Mouse (Mus musculus): Measurements from ENCODE around the gene Rbfox1. TPM values are rescaled to one million over a fixed set of nuclear protein-coding genes. Genes with fewer than 3 reads are reported as not detected.

Gene Rbfox1
- polyA plus RNA-seq (2014; fragmentation: Nextera tagmentation; extraction: Ambion mirVana), result 0.57 and 0.83 TPM in 2 replicates

- no peaks in the 10 kb centered on the region for H3K9me3 ChIP-seq (ENCODE audit: low read depth, low read length)
- peaks cover 26% of the 10 kb centered on the region for H3K27me3 ChIP-seq (ENCODE audit: insufficient read depth, low read length)
- H3K9ac ChIP-seq, result no peak within 1 kb of the TSS
- peak within 1 kb of the TSS; percentile 54 for H3K4me2 ChIP-seq
- DNase-seq (peak; percentile 4), ATAC-seq (ENCODE audit: insufficient read depth) (no peak)
- no peaks in the 10 kb centered on the region for H3K4me1 ChIP-seq (ENCODE audit: insufficient read depth)
- no peaks in the 10 kb centered on the region for H3K36me3 ChIP-seq (ENCODE audit: insufficient read depth)
- 2% methylated on average over 69 of the region's 69 CpGs for WGBS
- no peak within 1 kb of the TSS for H3K27ac ChIP-seq (ENCODE audit: low read depth)
- TF ChIP-seq CTCF (IDR thresholded peaks at IDR 0.05; ENCODE audit: low read depth), result no peak
- H3K4me3 ChIP-seq (ENCODE audit: low read depth, low read length), result peak within 1 kb of the TSS; percentile 22
These were observed at the start of gene Rbfox1 for GRCm38 (mm10) chr16:5884746-5885689. Rbfox1 (plus strand) TSS chr16:5885355.

GRCm38 (mm10) chr16:5836744-5837143, 48.4 kb upstream of the Rbfox1 start:
- 76% methylated on average over 2 of the region's 2 CpGs for WGBS
- TF ChIP-seq CTCF (IDR thresholded peaks at IDR 0.05; ENCODE audit: low read depth), result no peak
- H3K9ac ChIP-seq, result no peak overlapping the region

DNA sequence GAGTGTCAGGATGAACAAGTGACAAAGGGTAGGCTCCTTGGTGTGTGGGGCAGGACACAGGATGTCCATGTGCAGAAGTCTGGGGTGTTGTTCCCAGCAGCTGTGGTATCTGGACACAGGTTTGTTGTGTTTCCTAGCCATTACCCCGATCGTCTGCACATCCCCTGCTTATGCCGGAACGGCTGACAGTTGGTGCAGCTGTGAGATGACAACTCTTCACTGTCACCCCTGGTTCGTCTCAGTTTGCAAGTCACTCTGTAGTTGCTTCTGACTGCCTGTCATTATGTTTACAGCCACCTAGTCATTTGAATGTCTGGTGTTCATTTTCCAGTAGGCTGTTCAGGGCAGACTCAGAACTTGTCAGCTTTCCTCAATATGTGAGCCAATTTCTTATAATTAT, 44.0 kb upstream of the Rbfox1 start:
- no peak overlapping the region for H3K4me3 ChIP-seq (ENCODE audit: low read depth, low read length)
- no peaks in the 10 kb centered on the region for H3K36me3 ChIP-seq (ENCODE audit: insufficient read depth)
- H3K4me1 ChIP-seq (ENCODE audit: insufficient read depth), result 0 out of 2 replicates have a peak, but pooled peaks cover 4% of the 10 kb centered on the region
- H3K27ac ChIP-seq (ENCODE audit: low read depth), result no peak overlapping the region
- peaks cover 6% of the 10 kb centered on the region; the same call in 1 of the 2 replicates for H3K27me3 ChIP-seq (ENCODE audit: insufficient read depth, low read length)
- no peaks in the 10 kb centered on the region for H3K9me3 ChIP-seq (ENCODE audit: low read depth, low read length)
- no peak for TF ChIP-seq CTCF (IDR thresholded peaks at IDR 0.05; ENCODE audit: low read depth)
- DNase-seq (peak; percentile 73), ATAC-seq (ENCODE audit: insufficient read depth) (peak; percentile 71; the same call in 1 of the 2 replicates)
- 32% methylated on average over 5 of the region's 5 CpGs for WGBS
- H3K9ac ChIP-seq, result no peak overlapping the region
- H3K4me2 ChIP-seq, result no peak overlapping the region

More at GRCm38 (mm10) chr16:5836744-5837143, 48.4 kb upstream of the Rbfox1 start:
- Histone ChIP-seq H3K36me3 (ENCODE audit: insufficient read depth) (no peaks in the 10 kb centered on the region), H3K4me1 (ENCODE audit: insufficient read depth) (0 out of 2 replicates have a peak, but pooled peaks cover 4% of the 10 kb centered on the region), H3K27me3 (ENCODE audit: insufficient read depth, low read length) (peaks cover 6% of the 10 kb centered on the region; the same call in 1 of the 2 replicates), H3K27ac (ENCODE audit: low read depth) (no peak overlapping the region), H3K4me2 (no peak overlapping the region), H3K4me3 (ENCODE audit: low read depth, low read length) (no peak overlapping the region), H3K9me3 (ENCODE audit: low read depth, low read length) (no peaks in the 10 kb centered on the region)
- DNase-seq (no peak), ATAC-seq (ENCODE audit: insufficient read depth) (no peak)

DNA sequence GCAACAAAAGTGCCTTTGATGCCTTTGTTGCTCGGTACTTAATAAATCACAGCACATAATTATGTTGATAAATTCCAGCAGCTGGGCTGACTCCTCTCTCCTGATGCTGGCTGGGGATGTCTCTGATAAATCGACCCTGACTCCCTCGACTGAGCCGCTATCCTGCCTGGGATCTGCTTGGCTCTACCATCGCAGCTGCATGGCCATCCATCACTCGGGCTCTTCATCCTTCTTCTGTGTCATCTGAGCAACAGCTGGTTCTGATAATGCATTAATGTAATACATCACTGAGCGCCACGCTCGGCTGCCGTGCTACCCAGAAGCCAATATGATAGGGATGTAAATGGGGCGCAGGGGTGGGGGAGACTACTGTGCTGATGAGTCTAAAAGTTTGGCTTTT, 39.5 kb upstream of the Rbfox1 start:
- no peaks in the 10 kb centered on the region for H3K36me3 ChIP-seq (ENCODE audit: insufficient read depth)
- peak; percentile 75 for DNase-seq
- 22% methylated on average over 11 of the region's 11 CpGs for WGBS
- 0 out of 2 replicates have a peak, but pooled peaks cover 4% of the 10 kb centered on the region for H3K4me1 ChIP-seq (ENCODE audit: insufficient read depth)
- TF ChIP-seq CTCF (IDR thresholded peaks at IDR 0.05; ENCODE audit: low read depth), result no peak
- no peak overlapping the region for H3K9ac ChIP-seq
- H3K27me3 ChIP-seq (ENCODE audit: insufficient read depth, low read length), result peaks cover 10% of the 10 kb centered on the region; the same call in 1 of the 2 replicates
- ATAC-seq (ENCODE audit: insufficient read depth), result peak; percentile 92
- no peaks in the 10 kb centered on the region for H3K9me3 ChIP-seq (ENCODE audit: low read depth, low read length)
- no peak overlapping the region for H3K4me3 ChIP-seq (ENCODE audit: low read depth, low read length)
- no peak overlapping the region for H3K4me2 ChIP-seq
- no peak overlapping the region for H3K27ac ChIP-seq (ENCODE audit: low read depth)

GRCm38 (mm10) chr16:5853055-5853454, 32.1 kb upstream of the Rbfox1 start:
- H3K36me3 ChIP-seq (ENCODE audit: insufficient read depth), result no peaks in the 10 kb centered on the region
- H3K9me3 ChIP-seq (ENCODE audit: low read depth, low read length), result no peaks in the 10 kb centered on the region
- 93% methylated on average over 2 of the region's 2 CpGs for WGBS
- DNase-seq (no peak), ATAC-seq (ENCODE audit: insufficient read depth) (no peak)
- no peak overlapping the region for H3K27ac ChIP-seq (ENCODE audit: low read depth)
- H3K27me3 ChIP-seq (ENCODE audit: insufficient read depth, low read length), result peaks cover 10% of the 10 kb centered on the region; the same call in 1 of the 2 replicates
- no peak overlapping the region for H3K4me3 ChIP-seq (ENCODE audit: low read depth, low read length)
- no peak overlapping the region for H3K4me2 ChIP-seq
- TF ChIP-seq CTCF (IDR thresholded peaks at IDR 0.05; ENCODE audit: low read depth), result no peak
- no peak overlapping the region for H3K9ac ChIP-seq
- no peaks in the 10 kb centered on the region for H3K4me1 ChIP-seq (ENCODE audit: insufficient read depth)

GRCm38 (mm10) chr16:5864350-5864749, 20.8 kb upstream of the Rbfox1 start:
- H3K4me1 ChIP-seq (ENCODE audit: insufficient read depth), result no peaks in the 10 kb centered on the region
- H3K4me3 ChIP-seq (ENCODE audit: low read depth, low read length), result no peak overlapping the region
- no peaks in the 10 kb centered on the region for H3K27me3 ChIP-seq (ENCODE audit: insufficient read depth, low read length)
- ATAC-seq (ENCODE audit: insufficient read depth) (no peak), DNase-seq (no peak)
- H3K36me3 ChIP-seq (ENCODE audit: insufficient read depth), result no peaks in the 10 kb centered on the region
- no peak for TF ChIP-seq CTCF (IDR thresholded peaks at IDR 0.05; ENCODE audit: low read depth)
- H3K9ac ChIP-seq, result no peak overlapping the region
- no peak overlapping the region for H3K4me2 ChIP-seq
- H3K27ac ChIP-seq (ENCODE audit: low read depth), result no peak overlapping the region
- no peaks in the 10 kb centered on the region for H3K9me3 ChIP-seq (ENCODE audit: low read depth, low read length)
- 88% methylated on average over 4 of the region's 4 CpGs for WGBS

GRCm38 (mm10) chr16:5866966-5867365, 18.2 kb upstream of the Rbfox1 start:
- WGBS, result 64% methylated on average over 1 of the region's 1 CpGs

More at GRCm38 (mm10) chr16:5866966-5867365, 18.2 kb upstream of the Rbfox1 start:
- DNase-seq (no peak), ATAC-seq (ENCODE audit: insufficient read depth) (no peak)
- Histone ChIP-seq H3K4me3 (ENCODE audit: low read depth, low read length) (no peak overlapping the region), H3K4me2 (no peak overlapping the region), H3K27me3 (ENCODE audit: insufficient read depth, low read length) (no peaks in the 10 kb centered on the region), H3K4me1 (ENCODE audit: insufficient read depth) (no peaks in the 10 kb centered on the region), H3K27ac (ENCODE audit: low read depth) (no peak overlapping the region), H3K9ac (no peak overlapping the region), H3K9me3 (ENCODE audit: low read depth, low read length) (no peaks in the 10 kb centered on the region), H3K36me3 (ENCODE audit: insufficient read depth) (no peaks in the 10 kb centered on the region)
- no peak for TF ChIP-seq CTCF (IDR thresholded peaks at IDR 0.05; ENCODE audit: low read depth)

All from lung, embryonic 14.5 days (tissue).